Mouse (Mus musculus) MEL (cell line): ENCODE measurements around the gene Gm20388.

ENCODE experiments used
- CTCF ChIP-seq, 3 experiments: IDR thresholded peaks in 2 of 3; conservative IDR thresholded peaks in 1 of 3; 2 replicates each; pipeline ENCODE4 v1.5.1; 2011 to 2012; ENCODE audit warnings: low read length in 3 of 3, low read depth in 2 of 3, mild to moderate bottlenecking in 2 of 3, improper control_type of control experiment in 1 of 3, inconsistent platforms in 1 of 3, mixed read lengths in 1 of 3, moderate library complexity in 1 of 3; ENCODE audit not compliant: control insufficient read depth in 1 of 3, insufficient read depth in 1 of 3, poor library complexity in 1 of 3, severe bottlenecking in 1 of 3
- E2F4 ChIP-seq: IDR thresholded peaks from 2 replicates; pipeline ENCODE4 v1.6.1; 2011; ENCODE audit warnings: low read depth, low read length, improper control_type of control experiment, borderline replicate concordance
- EP300 ChIP-seq, 2 experiments: IDR thresholded peaks; 2 replicates each; pipeline ENCODE4 v1.6.1; 2011; ENCODE audit warnings: improper control_type of control experiment in 2 of 2, low read length in 2 of 2, low read depth in 1 of 2, mild to moderate bottlenecking in 1 of 2
- GABPA ChIP-seq: IDR thresholded peaks from 2 replicates; pipeline ENCODE4 v1.6.1; 2012; ENCODE audit warnings: low read depth, mild to moderate bottlenecking, inconsistent platforms, low read length, improper control_type of control experiment, moderate library complexity
- GATA1 ChIP-seq: IDR thresholded peaks from 2 replicates; pipeline ENCODE4 v1.6.1; 2011; ENCODE audit warnings: low read depth, low read length, improper control_type of control experiment
- JUND ChIP-seq: IDR thresholded peaks from 2 replicates; pipeline ENCODE4 v1.6.1; 2011; ENCODE audit warnings: low read depth, mild to moderate bottlenecking, improper control_type of control experiment, low read length
- NRF1 ChIP-seq: IDR thresholded peaks from 2 replicates; pipeline ENCODE4 v1.6.1; 2014; ENCODE audit warnings: low read depth, mild to moderate bottlenecking, inconsistent platforms, low read length, improper control_type of control experiment, moderate library complexity; ENCODE audit not compliant: poor library complexity, insufficient read depth, severe bottlenecking
- POLR2A ChIP-seq, 2 experiments: IDR thresholded peaks; 2 replicates each; pipeline ENCODE4 v1.6.1; 2011 to 2012; ENCODE audit warnings: low read length in 2 of 2, mild to moderate bottlenecking in 2 of 2, control low read depth in 1 of 2, improper control_type of control experiment in 1 of 2, low read depth in 1 of 2, moderate library complexity in 1 of 2; ENCODE audit not compliant: control insufficient read depth in 1 of 2, insufficient read depth in 1 of 2, poor library complexity in 1 of 2
- POLR2AphosphoS2 ChIP-seq: IDR thresholded peaks from 2 replicates; pipeline ENCODE4 v1.6.1; 2011; ENCODE audit warnings: low read length, improper control_type of control experiment
- TAL1 ChIP-seq: IDR thresholded peaks from 2 replicates; pipeline ENCODE4 v1.6.1; 2012; ENCODE audit warnings: mild to moderate bottlenecking, inconsistent platforms, low read length, moderate library complexity, mixed read lengths
- ZC3H11A ChIP-seq: IDR thresholded peaks from 2 replicates; pipeline ENCODE4 v1.6.1; 2012; ENCODE audit warnings: low read depth, mild to moderate bottlenecking, inconsistent platforms, low read length, improper control_type of control experiment

DNA sequence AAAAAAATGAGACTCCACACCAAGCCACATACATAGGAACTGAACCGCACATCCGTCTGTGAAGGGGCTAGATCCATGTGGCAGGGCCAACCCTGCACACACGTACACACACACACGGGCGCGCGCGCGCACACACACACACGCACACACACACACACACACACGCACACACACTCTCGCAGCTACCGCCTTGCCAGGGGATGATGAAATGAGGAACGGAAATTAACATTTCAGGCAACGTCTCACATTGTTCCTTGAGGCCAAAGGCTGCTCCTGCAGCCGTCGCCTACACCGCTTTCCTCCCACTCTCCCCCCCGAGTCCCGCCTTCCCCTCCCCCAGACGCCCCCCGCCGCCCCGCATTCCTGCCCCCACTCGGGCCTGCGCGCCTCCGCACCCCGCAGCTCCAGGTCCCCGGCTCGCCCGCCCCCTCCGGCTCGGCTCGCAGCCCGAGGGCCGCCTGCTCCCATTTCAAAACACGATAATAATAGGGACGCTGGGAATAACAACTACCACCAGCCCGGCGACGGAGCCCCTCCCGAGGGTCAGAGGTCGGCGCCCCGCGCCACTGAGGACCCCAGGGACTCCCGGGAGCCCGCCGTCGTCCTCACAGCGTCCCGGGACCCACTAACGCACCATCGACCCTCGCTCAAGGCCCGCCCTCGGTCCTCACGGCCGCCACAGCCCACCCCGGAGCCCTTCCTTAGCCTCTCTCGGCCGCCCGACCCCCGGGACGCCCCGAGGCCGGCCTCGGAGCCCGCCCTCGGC is 3130.6 kb downstream of the Gm20388 start:
- TF ChIP-seq CTCF (IDR thresholded peaks at IDR 0.05 in 2 of 3, conservative IDR thresholded peaks at IDR 0.05 in 1 of 3; ENCODE audit: control insufficient read depth in 1 of 3, insufficient read depth in 1 of 3, low read depth in 2 of 3, low read length in 3 of 3, poor library complexity in 1 of 3, severe bottlenecking in 1 of 3) (no peak), ZC3H11A (no peak), GATA1 (no peak), POLR2AphosphoS2 (no peak), POLR2A (IDR thresholded peaks at IDR 0.05; ENCODE audit: control insufficient read depth in 1 of 2, insufficient read depth in 1 of 2, low read depth in 1 of 2, low read length in 2 of 2, poor library complexity in 1 of 2) (peak in 1 of 2 experiments; percentile 47; a peak in 1 of 4 replicates), GABPA (no peak), NRF1 (peak; percentile 48; the same call in 1 of the 2 replicates), EP300 (IDR thresholded peaks at IDR 0.05; ENCODE audit: low read depth in 1 of 2, low read length in 2 of 2) (0 out of 4 replicates have a peak, but pooled peaks of 1 of the 2 experiments have one; percentile 35), JUND (no peak), TAL1 (no peak), E2F4 (no peak)
